Mouse (Mus musculus): ENCODE data around the gene Cd40.

Gene Cd40

DNA sequence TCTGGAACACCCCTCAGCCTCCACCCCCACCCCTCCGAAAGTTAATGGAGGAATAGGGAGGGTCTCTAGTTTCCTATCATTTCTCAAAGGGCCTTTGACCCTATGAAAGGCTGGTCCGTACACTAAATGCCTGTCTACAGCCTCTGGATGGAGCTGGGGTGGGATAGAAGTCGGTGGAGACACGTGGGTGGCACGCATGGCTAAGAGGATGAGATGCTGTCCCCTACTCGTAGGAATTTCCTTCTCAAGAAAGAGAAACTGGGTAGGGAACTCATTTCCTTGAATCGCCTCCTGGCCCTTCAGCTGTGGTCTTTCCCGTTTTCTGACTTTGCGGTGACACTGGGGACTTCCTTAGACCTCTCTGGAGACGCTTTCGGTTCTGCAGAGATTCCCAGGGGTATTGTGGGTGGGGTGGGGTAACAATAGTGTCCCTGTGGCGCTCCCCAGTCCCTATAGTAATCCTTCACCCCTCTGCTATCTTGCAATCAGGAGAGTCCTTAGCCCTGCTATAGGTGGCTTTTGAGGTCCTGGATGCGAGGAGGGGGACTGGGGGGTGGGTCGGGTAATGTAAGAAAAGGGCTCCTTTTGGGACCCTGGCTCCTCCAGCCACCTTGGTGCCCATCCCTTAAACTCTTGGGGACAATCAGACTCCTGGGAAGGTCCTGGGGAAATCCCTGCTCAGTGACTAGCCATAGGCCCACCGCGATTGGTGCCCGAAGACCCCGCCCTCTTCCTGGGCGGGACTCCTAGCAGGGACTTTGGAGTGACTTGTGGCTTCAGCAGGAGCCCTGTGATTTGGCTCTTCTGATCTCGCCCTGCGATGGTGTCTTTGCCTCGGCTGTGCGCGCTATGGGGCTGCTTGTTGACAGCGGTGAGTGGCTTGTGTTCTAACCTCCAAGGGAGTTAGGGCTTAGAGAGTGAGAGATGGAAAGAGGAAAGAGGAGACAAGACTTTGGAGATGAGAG is at the start of gene Cd40:
Cd40 (plus strand) TSS at position 740 of the 965 bp plus-strand sequence.
- DNase-seq (ENCODE audit: low spot score in 2 of 2): peak; percentile 34 to 75

DNA sequence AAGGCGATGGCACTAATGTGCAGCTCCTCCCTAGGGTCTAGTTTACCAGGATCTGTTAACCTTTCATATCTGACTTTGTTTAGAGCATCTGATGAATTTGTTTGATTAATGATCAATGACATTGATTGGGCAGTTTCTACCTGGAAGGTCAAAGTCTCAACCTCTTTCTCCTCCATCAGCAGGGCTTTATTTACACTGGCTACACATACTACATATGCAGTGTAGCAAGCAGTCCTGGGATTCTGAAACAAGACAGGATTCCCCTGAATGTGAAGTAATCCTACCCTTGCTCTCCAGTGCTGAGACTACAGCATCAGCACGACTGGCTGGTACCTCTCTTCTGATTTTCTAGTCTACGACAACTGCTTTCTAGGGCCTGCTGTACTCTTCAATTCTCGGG is 48.6 kb upstream of the Cd40 start:
- DNase-seq (ENCODE audit: low spot score in 2 of 2): no peak

DNA sequence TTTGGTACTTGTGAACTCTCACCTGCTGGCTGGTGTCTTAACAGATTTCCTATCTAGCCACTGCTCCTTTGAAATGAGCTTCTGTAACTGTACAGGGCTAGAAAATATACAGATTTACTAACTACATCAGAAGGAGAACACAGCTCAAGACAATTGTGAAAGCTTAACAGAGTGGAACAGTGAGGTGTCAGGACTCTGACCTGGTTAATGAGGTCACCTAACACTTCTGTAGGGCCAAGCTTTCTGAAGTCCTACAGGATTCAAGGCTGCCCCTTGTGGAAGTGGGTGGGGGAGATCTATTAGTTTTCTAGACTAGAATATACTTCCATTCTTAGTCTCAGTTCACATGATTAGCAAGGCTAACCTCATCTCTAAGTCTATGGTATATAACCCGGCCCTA is 47.4 kb upstream of the Cd40 start:
- DNase-seq (ENCODE audit: low spot score in 2 of 2): no peak

DNA sequence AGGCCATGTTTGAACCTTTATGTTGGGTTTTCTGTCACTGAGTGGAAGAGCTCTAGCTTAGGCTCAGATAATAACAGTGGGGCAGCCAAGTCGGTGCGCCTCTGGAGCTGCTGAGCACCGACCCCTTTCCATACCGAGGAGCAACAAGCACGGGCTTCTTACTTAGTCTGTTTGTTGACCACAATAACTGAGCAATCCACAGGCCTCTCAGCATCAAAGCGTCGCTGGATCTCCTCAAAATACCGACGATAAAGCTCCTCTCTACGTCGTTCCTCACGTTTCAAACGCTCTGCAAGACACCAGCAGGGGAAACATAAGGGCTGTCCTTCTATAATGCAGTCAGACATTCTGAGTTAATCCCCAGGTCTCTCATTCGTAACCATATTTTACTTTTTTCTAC is 46.3 kb upstream of the Cd40 start:
- no peak for DNase-seq (ENCODE audit: low spot score in 2 of 2)

DNA sequence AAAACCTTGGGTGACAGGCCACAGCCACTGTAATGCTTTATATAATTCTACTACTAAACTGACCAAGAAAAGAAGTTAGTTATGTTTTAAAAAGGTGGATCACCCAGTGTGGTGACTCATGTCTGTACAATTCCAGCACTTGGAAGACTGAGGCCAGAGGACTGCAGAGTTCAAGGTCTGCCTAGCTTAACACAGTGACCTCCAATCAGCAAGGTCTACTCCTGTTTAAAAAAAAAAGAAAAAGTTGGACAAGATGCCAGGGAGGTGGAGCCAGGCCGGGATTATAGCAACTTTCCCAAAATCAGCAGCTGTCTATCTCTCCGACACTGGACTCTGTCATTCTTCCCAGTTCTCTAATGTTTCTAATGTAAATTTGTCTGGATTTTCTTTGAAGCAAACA is 45.8 kb upstream of the Cd40 start:
- DNase-seq (ENCODE audit: low spot score in 2 of 2): no peak

DNA sequence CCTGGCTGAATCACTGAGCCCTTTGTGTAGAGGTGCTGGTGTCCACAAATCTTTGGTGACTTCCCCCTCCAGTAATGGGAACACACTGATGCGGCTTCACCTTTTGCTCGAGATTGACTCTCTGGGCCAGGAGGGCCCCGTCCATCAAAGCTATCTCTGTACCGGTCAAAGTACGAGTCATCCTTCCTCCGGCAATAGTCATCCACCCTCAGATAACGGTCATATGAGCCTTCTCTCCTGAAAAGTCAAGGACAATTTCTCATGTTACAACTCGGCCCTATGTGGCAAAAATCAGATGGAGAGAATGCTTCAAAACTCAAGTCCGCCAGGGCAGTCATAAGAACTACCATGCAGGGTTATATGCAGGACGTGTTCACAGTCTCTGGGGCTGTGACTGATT is 45.1 kb upstream of the Cd40 start:
- no peak for DNase-seq (ENCODE audit: low spot score in 2 of 2)

DNA sequence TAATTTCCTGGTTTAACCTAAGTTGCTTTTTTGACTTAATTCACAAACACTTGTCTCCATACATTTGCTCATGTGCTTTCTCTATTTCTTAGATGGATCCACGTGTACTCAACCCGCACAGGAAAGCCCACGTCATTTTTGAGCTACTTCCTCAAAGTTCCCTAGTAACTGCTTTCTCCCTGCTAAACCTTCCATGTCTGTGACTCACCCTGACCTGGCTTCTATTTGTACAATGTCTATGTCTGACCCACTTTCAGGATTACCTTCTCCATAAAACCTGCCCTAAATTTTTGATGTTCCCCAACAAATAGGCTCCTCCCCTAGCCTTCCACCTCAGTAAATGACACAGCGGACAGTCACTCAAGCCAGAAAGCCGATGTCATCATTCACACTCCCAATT is 40.5 kb upstream of the Cd40 start:
- no peak for DNase-seq (ENCODE audit: low spot score in 2 of 2)

DNA sequence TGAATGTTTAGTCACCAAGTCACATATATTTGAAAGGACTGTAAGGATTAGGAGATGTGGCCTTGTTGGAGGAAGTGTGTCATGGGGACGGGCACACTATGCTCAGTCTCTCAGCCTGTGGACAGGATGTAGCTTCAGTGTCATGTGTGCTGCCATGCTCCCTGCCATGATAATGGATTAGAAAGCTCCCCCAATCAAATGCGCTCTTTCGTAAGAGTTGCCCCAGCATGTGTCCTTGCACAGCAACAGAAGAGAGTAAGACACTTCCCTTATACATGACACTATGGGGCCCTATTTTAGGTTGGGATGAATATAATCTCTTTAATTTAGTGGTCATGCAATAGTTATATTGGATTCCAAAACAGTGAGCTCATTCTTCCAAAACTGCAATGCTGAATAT is 34.9 kb upstream of the Cd40 start:
- no peak for DNase-seq (ENCODE audit: low spot score in 2 of 2)

DNA sequence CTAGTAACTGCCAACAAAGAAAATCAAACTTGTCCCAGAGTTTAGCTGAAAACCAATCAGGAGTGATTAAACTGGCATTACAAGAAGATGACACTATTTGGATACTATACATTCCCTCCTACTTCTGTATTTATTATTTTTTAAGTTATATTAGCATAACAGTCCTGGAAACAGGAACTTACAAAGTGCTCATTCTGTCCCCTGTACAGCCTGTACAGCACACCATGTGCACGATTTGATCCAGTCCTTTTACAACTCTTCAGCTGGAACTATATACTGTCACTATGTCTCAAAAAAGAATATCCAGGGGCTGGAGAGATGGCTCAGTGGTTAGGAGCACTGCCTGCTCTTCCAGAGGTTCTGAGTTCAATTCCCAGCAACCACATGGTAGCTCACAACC is 28.3 kb upstream of the Cd40 start:
- DNase-seq (ENCODE audit: low spot score in 2 of 2): no peak

DNA sequence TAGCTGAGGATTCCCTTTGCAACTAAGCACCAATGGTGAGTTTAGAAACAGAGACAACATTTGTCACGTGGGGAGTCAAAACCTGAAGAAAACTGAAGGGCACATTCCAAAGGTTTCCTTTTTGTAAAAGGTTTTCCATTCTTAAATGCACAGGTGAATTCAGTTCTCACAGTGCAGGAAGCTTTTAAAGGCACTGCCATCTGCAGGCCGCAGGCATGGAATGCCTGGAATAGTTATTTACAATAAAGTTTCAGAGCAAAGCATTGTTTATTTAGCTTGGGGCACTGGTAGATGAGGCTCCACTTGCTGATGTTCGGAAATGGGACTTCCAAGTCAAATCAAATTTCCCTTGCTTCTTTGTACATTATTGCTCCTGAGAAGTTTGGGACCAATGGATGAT is 22.9 kb upstream of the Cd40 start:
- DNase-seq (ENCODE audit: low spot score in 2 of 2): no peak

DNA sequence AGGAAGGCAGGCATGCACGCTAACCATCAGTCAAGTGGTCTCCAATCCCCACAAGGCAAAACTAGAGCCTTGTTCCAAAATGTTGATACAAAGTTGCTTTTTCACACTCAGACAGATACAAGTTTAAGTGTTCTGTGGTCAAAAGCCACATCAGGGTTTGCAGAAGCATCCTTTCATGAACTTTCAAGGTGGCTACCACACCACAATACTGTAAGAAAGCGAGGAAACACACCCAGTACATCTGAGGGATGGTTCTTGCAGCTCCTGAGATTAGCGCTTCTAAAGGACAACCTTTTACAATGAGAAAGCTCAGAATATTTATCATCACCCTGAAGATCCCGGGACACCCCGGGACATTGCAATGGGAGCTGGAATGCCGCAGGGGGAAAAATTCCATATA is 22.1 kb upstream of the Cd40 start:
- DNase-seq (ENCODE audit: low spot score in 2 of 2): no peak

DNA sequence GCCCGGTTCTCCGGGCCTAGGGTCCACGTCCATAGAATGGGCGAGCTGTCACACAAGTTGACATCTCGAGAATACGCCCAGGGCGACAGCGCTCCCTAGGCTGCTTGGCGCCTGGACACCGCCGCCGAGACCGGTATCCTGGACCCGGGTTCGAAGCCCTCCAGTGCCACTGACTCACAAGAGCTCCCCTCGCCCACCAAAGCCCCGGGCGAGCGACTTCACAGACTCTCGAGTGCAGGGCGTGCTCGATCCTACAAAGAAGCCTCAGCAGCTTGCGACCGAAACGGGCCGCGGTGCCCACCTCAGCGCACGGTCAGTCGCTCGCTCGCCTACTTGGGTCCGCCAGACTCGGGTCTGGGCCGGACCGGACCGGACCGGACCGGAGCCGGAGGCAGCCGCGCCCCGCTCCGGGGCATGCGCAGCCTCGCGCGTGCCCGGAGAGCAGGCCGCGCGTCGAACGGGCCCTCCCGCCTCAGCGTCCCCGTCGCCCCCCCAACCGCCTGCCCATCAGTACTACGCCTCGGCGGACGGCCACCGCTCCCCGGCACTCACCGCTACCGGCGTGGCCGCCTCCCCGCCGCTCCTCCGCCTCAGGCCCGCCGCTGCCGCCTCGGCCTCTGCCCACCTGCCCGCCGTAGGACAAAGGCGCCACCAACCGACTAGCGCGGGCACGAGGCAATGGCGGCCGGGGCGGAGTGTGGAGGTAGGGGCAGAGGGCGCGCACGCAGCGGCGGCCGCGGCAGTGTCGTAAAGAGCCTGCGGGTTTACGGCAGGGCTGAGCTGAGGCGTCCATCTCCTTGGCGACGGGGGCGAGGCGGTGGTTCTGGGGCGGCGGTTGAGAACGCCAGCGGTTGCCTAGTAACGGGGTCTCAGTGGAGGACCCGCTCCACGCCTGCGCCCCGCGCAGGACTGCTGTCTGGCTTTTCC is 21.0 kb upstream of the Cd40 start, which contains the start of gene Ncoa5:
Ncoa5 (minus strand) TSS at position 737 of the 927 bp plus-strand sequence.
- peak; percentile 95 to 98 for DNase-seq (ENCODE audit: low spot score in 2 of 2)

DNA sequence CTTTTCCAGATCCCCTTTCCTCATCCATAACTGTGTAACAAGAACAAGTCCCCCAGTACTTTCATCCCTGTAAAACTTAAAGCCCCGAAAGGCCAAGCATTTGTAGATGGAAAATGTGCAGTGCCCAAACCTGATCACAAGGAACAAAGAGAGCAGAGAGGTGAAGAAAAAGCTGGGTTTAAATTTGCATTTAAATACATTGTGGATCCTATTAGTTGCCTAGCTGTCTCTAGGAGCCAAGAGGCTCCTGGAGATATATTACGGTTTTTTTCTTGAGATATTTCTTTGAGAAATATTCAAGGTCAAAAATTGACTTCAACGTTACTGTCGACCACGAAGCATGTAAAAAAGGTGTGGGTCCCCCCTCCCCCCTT is 20.4 kb upstream of the Cd40 start:
- no peak for DNase-seq (ENCODE audit: low spot score in 2 of 2)

DNA sequence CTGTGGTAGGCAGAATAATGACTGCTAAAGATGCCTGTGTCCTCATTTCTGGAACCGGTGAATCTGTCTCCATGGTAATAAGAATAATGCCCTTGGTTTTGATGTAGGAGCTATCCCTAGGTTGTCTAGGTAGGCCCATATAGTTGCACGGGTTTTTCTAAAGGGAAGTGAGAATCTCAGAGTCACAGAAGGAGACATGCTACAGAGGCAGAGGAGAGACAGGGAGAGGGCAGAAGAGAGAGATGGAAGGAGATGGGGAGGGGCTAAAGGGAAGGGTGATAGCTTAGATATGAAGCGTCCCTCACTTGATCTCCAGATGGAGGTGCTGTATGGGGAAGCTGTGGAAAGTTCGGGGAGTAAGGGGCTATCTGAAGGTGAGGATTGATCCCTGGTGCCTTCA is 18.0 kb upstream of the Cd40 start:
- no peak for DNase-seq (ENCODE audit: low spot score in 2 of 2)

DNA sequence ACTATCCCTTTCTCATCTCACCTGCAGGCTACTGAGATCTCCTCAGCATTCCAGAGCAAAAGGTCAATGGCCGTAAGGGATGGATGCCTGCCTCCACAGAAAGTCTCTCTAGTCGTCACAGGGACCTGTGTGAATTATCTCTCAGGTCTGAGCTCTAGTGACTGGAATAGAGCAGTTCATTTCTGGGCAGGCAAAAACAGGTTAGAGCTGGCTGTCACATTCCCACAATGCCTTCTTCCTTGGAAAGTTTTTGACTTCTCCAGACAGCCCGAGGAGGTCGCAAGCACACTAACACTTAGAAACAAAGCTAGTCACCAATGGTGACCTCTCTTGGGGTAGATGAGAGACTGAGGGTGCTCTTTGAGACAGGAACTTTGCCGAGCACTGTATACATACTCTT is 13.3 kb upstream of the Cd40 start:
- DNase-seq (ENCODE audit: low spot score in 2 of 2): no peak

DNA sequence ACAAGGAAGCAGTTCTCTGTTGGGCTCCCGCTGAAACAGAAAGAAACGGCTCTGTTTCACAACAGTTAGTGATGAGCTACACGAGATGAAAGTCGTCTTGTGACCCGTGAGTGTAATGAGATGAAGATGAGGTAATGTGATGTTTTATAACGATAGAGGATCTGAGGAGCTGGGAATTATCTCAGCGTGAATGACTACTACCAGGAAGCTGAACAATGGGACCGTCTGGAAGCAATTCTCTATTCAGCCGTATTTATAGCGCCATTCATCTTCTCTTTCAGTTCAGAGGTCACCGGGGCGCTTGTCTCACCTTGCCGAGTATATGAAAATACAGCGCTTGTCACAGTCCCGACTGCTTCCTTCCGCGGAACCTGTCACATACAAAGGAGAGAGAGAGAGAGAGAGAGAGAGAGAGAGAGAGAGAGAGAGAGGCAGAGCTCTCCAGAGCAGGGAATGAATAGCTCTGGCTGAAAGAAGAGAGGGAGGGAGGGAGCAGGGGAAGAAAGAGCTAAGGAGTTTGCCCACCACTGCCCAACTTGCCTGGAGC is 12.3 kb upstream of the Cd40 start:
- DNase-seq (ENCODE audit: low spot score in 2 of 2): no peak

DNA sequence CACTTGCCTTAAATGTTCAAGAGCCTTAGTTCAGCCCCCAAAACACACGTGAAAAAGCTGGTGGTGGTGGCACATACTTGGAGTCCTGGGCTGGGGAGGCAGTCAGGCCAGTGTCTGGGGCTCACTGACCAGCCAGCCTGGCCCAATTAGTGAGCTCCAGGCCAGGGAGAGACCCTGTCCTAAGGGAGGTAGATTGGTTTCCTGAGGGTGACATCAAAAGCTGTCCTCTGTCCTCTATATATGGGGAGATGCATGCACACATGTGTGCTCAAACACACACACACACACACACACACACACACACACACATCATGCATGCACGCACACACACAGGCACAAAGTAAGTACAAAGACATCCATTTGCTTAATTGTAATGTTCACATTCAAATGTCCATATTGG is 11.7 kb upstream of the Cd40 start:
- no peak for DNase-seq (ENCODE audit: low spot score in 2 of 2)

DNA sequence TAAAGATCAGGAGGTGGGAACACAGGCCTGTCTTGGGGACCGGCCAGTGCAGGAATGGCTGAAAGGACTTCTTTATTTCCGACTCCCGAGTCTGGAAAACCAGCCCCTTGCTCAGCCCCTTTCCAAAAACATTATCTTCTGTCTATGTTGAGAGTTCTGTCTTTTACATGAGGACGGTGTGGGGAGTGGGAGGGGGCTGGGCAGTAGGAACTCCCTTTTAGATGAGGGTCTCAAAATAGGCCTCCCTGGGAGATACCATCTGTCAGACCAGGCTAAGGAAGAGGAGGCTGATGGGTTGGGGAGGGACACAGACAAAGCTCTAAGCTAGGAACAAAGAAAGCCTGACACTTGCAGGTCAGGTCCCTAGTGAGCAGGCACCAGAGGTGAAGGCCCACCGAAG is 6.4 kb upstream of the Cd40 start:
- DNase-seq (ENCODE audit: low spot score in 2 of 2): no peak

DNA sequence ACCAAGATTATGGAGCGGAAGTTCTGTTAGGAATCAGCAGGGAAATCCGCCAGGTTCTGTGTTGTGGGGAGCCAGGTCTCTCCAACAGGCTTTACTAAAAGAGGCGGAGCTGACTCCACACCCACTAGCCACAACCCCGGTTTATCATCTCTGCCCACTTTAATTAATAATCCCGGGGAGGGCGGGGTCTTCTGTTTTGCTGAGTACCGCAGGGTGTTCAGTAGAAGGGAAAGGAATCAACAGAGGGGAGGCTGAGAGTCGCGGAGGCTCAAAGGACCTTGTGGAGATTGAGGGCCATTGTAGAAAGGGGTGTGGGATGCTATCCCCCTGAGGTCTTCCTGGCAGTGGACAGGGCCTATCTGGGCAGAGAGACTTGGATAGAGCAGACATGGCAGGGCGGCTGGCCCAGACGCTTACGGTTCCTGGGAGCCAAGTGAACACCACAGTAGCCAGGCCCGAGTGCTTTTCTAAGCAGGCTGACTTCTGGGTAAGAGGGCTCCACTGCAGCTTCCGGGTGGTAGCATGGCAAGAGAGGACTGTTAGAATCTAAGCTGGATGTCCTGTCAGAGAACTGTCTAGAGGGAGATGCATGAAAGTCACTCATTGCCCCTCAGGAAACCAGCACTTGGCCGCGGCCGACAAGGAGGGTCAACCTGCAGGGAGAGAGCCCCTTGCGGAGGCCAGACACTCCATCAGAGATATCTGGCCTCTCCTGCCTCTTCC is 4.4 kb upstream of the Cd40 start:
- DNase-seq (ENCODE audit: low spot score in 2 of 2): no peak

DNA sequence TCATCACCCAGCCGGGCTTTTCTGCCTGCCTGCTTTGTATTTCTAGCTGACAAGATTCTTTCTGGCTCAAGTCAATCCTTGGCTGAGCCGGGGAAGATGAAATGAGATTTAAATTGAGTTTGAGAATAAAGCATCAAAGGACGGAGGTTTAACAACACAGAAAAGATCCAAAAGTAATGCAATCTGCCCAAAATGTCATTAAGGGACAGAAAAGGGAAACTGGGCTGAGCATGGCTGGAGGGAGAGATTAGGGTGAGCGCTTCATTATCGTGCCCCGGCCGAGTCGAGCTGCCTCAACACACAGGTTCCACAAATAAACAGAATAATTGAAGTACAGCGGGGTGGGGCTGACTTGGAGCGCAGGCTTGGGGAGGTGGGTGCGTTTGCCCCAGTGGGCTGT is 3.9 kb upstream of the Cd40 start:
- DNase-seq (ENCODE audit: low spot score in 2 of 2): no peak

DNA sequence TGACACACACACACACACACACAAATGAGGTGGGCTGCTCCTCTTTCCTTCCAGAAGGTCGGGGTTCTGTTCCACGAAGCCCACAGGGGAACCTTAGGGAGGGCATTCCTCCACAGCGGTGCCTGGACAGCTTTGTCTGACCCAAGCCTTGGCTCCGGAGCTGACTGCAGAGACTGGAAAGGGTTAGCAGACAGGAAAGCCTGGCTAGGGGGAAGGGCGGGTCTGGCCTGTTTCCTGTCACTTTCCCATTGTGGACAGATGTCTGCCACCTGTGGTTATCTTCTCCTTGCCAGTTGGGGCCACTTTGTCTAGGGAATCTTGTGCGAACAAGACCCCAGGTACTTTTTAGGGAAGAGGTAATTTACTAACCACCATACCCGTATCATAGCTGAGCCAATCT is 478 bp downstream of the Cd40 start:
- peak in 1 of 2 experiments; percentile 31 for DNase-seq (ENCODE audit: low spot score in 2 of 2)

Measured in spleen, postnatal 10 days (tissue).